Mouse (Mus musculus): Measurements from ENCODE around the gene Aebp2. TPM values are rescaled to one million over a fixed set of nuclear protein-coding genes. Genes with fewer than 3 reads are reported as not detected.
"Not testable (repeated sequence)": the region's sequence is repeated elsewhere in the genome, so short reads cannot be mapped to it uniquely, and the experiment has no call there.

The Aebp2 gene
- polyA plus RNA-seq, 1 experiment from 2014 or later: 9.2 TPM

DNA sequence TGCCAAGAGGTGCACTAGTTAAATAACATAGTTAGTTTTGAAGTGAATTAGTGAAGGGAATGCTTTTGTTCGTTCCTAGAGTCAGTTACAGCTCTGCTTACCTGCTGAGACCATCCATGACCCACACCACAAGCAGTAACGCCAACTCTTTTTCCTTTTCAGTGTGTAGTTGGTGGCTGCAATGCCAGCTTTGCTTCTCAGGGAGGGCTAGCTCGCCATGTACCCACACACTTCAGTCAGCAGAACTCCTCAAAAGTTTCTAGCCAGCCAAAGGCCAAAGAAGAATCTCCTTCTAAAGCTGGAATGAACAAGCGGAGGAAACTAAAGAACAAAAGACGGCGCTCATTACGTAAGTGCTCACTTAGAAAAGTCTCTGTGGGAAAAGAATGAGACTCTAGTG lies 19.5 kb downstream of the Aebp2 start:
- no peak for DNase-seq (ENCODE audit: low spot score)
- Histone ChIP-seq H3K27me3 (ENCODE audit: low read depth, poor library complexity, severe bottlenecking) (no peaks in the 10 kb centered on the region), H3K4me3 (no peak overlapping the region), H3K27ac (no peak overlapping the region), H3K4me1 (no peaks in the 10 kb centered on the region), H3K9me3 (replicated peaks) (no peaks in the 10 kb centered on the region), H3K36me3 (peaks cover 95% of the 10 kb centered on the region)
- WGBS: 97% methylated on average over 7 of the region's 7 CpGs

DNA sequence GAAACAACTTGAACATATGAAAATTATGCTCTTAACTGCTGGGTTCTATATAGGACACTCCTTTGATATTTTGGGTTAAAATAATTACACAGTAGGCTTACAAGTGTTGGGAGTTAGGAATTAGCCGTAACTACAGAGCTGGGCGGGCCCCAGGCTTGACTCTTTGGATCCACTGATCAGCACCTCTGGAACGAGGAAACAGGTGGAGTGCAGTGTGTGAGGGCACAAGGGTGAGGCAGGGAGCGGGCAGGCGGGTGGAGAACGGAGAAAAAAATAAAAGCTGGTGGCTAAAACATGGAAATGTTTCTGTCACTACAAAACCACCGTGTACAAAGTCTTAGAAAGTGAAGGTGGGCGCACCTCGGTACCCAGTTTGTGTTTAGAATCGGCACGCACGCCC lies 20.2 kb downstream of the Aebp2 start:
- H3K4me3 ChIP-seq: no peak overlapping the region
- 96% methylated on average over 12 of the region's 12 CpGs for WGBS
- H3K27me3 ChIP-seq (ENCODE audit: low read depth, poor library complexity, severe bottlenecking): no peaks in the 10 kb centered on the region
- H3K36me3 ChIP-seq: peaks cover 95% of the 10 kb centered on the region
- no peak overlapping the region for H3K27ac ChIP-seq
- no peak for DNase-seq (ENCODE audit: low spot score)
- H3K9me3 ChIP-seq (replicated peaks): no peaks in the 10 kb centered on the region
- no peaks in the 10 kb centered on the region for H3K4me1 ChIP-seq

DNA sequence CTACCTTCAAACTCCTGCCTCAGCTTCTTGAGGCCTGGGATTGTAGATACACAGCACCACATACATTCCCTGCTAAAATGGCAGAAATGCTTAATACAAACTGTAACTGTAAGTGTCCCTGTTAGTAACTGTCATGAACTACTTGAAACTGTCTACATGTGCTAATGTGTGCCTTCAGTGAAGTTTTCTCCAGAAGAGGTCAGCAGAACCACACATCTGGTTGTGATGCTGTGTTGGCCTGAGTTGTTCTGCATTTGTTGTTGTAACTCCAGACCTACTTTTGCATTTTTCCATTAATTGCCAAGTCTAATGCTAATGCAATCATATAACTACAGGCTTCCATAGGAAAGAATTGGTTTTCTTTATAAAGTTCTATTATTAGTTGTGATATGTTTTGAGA lies 23.5 kb downstream of the Aebp2 start:
- Histone ChIP-seq H3K9me3 (replicated peaks) (no peaks in the 10 kb centered on the region), H3K27me3 (ENCODE audit: low read depth, poor library complexity, severe bottlenecking) (no peaks in the 10 kb centered on the region), H3K4me3 (no peak overlapping the region), H3K27ac (no peak overlapping the region), H3K4me1 (no peaks in the 10 kb centered on the region), H3K36me3 (peaks cover 93% of the 10 kb centered on the region)
- no peak for DNase-seq (ENCODE audit: low spot score)

DNA sequence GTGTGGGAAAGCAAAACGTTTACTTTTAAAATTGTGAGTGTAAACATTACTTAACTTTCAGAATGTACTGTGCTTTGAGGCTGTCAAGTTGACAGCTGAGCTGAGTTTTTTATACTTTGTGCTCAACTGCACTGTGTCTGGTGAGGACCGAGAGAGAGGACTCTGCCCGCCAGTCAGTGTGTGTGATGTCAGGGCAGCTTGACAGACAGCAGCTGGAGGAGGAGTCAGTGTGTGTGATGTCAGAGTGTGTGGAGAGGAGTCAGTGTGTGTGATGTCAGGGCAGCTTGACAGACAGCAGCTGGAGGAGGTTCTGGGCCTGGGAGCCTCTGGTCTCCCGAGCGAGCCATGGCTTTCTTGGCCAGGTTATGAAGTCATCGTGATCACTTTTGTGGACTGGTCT lies 24.4 kb downstream of the Aebp2 start:
- Histone ChIP-seq H3K27ac (no peak overlapping the region), H3K4me3 (no peak overlapping the region), H3K9me3 (replicated peaks) (no peaks in the 10 kb centered on the region), H3K27me3 (ENCODE audit: low read depth, poor library complexity, severe bottlenecking) (no peaks in the 10 kb centered on the region), H3K4me1 (no peaks in the 10 kb centered on the region), H3K36me3 (peaks cover 89% of the 10 kb centered on the region)
- no peak for DNase-seq (ENCODE audit: low spot score)
- 89% methylated on average over 6 of the region's 6 CpGs for WGBS

DNA sequence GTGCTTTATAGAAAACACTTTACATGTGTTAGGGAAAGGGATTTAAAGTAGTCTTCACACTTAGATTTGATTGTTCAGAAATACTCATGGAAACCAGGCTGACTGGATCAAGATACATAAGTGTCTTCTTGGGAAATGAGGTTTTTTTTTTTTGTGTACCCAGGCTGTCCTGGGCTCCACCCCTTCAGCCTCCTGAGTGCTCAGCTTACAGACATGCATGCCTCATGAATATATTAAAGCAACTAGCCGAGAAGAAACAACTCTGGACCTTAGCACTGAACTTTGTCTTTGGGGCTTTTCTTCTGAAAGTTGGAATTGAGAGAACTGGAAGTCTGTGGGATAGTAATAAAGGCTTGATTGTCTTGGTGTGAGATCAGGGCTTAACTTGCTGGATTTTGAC lies 27.3 kb downstream of the Aebp2 start:
- H3K4me3 ChIP-seq: no peak overlapping the region
- no peaks in the 10 kb centered on the region for H3K9me3 ChIP-seq (replicated peaks)
- H3K27me3 ChIP-seq (ENCODE audit: low read depth, poor library complexity, severe bottlenecking): no peaks in the 10 kb centered on the region
- DNase-seq (ENCODE audit: low spot score): no peak
- no peaks in the 10 kb centered on the region for H3K4me1 ChIP-seq
- peaks cover 81% of the 10 kb centered on the region for H3K36me3 ChIP-seq
- H3K27ac ChIP-seq: no peak overlapping the region
- WGBS: 73% methylated on average over 1 of the region's 1 CpGs

DNA sequence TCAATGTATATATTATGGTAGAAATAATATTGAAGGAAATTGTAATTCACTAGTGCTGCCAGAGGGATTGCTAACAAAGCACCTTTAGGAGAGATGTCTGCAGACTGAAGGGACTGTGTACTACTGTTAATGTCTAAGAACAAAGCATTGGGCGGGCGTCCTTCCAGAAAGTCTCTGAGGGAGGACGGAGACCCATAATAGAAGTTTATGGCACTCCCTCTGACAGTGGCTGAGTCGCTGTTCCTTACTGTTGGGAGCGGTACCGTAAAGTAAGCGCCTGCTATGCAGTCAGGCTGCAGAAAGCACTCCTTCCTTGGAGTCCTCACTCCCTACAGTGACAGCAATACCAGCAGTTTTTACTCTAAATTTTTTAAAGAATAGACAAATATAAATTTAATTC lies 29.5 kb downstream of the Aebp2 start:
- WGBS: 73% methylated on average over 7 of the region's 7 CpGs
- Histone ChIP-seq H3K9me3 (replicated peaks) (no peaks in the 10 kb centered on the region), H3K27me3 (ENCODE audit: low read depth, poor library complexity, severe bottlenecking) (no peaks in the 10 kb centered on the region), H3K4me1 (peaks cover 14% of the 10 kb centered on the region), H3K36me3 (peaks cover 67% of the 10 kb centered on the region), H3K27ac (no peak overlapping the region), H3K4me3 (no peak overlapping the region)
- no peak for DNase-seq (ENCODE audit: low spot score)

DNA sequence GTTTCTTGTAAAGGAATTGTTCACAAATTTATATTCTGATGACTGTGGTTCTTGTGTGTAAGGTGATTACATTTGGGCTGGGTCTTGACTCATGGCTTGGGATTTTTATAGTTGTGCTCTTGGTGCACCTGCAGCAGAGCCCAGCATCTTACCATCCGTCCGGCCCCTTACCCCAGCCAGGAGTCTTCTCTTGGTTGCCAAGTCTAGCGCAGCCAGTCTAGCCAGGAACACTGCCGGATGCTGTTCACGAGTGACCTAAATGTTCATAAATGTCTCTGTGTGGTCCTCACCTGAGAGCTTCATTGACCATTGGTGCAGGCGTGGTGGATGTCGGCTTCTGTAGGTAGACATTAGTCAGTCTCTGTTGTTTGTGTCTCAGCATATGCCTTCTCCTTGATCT lies 33.0 kb downstream of the Aebp2 start:
- Histone ChIP-seq H3K27me3 (ENCODE audit: low read depth, poor library complexity, severe bottlenecking) (no peaks in the 10 kb centered on the region), H3K36me3 (peaks cover 36% of the 10 kb centered on the region), H3K4me1 (peaks cover 16% of the 10 kb centered on the region), H3K9me3 (replicated peaks) (no peaks in the 10 kb centered on the region), H3K27ac (0 out of 2 replicates have a peak overlapping the region, but pooled peaks have one; percentile 7), H3K4me3 (no peak overlapping the region)
- no peak for DNase-seq (ENCODE audit: low spot score)
- WGBS: 94% methylated on average over 7 of the region's 7 CpGs

DNA sequence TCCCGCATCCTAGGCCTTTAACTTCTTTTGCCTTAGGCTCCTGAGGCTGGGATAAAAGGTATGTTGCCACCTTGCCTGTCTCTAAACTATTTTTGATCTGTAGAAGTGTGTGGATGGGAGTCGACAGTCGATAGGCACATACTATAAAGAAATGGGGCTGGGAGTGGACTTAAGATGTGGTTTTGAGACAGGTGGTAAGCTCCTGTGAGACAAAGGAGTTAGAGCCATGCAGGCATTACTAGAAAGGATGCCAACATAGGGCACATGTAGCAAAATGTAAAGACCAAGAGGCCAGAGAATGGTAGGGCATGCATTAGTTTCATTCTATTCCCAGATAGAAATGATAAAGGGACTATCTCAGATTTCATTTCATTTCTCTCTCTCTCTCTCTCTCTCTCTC lies 34.5 kb downstream of the Aebp2 start:
- Histone ChIP-seq H3K36me3 (peaks cover 26% of the 10 kb centered on the region), H3K27me3 (ENCODE audit: low read depth, poor library complexity, severe bottlenecking) (no peaks in the 10 kb centered on the region), H3K4me3 (no peak overlapping the region), H3K4me1 (peaks cover 16% of the 10 kb centered on the region), H3K27ac (no peak overlapping the region), H3K9me3 (replicated peaks) (no peaks in the 10 kb centered on the region)
- no peak for DNase-seq (ENCODE audit: low spot score)
- 92% methylated on average over 3 of the region's 3 CpGs for WGBS

DNA sequence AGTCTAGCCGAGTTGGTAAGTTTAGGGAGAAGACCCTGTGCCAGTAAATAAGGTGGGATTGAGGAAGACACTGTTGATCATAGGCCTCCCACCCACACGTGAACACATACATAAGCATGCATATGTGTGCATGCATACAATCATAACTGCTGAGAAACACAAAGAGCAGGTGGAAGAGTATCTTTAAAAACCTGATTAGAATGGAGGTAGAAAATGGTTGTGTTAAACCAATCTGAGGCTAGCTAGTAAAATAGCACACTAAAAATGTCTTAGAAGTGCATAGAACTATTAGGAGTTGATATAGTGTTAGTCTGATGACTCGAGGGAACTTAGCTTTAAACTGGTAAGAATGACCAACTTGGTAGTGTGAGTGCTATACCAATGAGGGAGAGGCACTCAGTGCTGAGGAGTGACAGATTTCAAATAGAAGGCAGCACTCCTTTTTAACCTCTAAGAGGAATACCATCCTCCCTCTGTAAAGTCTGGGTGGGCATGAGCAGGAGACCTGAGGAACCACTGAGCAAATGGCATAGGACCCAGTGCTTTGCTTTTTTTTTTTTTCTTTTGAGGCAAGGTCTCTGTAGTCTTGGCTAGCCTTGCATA lies 35.6 kb downstream of the Aebp2 start:
- Histone ChIP-seq H3K4me1 (peaks cover 16% of the 10 kb centered on the region), H3K9me3 (replicated peaks) (no peaks in the 10 kb centered on the region), H3K4me3 (no peak overlapping the region), H3K27ac (no peak overlapping the region), H3K36me3 (peaks cover 18% of the 10 kb centered on the region), H3K27me3 (ENCODE audit: low read depth, poor library complexity, severe bottlenecking) (no peaks in the 10 kb centered on the region)
- WGBS: 90% methylated on average over 3 of the region's 3 CpGs
- no peak for DNase-seq (ENCODE audit: low spot score)

DNA sequence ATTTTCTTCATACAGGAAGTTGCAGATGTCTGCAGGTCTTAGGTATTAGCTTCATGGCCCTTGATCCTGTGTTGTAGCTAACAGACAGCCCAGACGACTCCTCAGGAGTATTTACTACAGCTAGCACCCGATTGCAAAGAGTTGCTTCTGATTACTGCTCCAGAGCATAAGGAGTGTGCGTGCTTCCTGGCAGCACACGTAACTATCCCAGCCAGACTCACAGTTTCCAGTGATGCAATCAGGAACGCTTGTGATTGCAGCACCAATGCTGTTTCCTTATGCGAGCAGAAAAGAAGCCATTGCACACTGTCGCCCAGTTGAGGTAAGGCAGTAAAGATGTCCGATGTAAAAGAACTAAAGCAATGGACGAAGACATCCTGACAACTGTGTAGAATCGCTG lies 38.6 kb downstream of the Aebp2 start:
- DNase-seq (ENCODE audit: low spot score): no peak
- Histone ChIP-seq H3K27me3 (ENCODE audit: low read depth, poor library complexity, severe bottlenecking) (no peaks in the 10 kb centered on the region), H3K36me3 (no peaks in the 10 kb centered on the region), H3K9me3 (replicated peaks) (no peaks in the 10 kb centered on the region), H3K4me1 (peaks cover 10% of the 10 kb centered on the region), H3K27ac (no peak overlapping the region), H3K4me3 (no peak overlapping the region)
- 94% methylated on average over 10 of the region's 10 CpGs for WGBS

DNA sequence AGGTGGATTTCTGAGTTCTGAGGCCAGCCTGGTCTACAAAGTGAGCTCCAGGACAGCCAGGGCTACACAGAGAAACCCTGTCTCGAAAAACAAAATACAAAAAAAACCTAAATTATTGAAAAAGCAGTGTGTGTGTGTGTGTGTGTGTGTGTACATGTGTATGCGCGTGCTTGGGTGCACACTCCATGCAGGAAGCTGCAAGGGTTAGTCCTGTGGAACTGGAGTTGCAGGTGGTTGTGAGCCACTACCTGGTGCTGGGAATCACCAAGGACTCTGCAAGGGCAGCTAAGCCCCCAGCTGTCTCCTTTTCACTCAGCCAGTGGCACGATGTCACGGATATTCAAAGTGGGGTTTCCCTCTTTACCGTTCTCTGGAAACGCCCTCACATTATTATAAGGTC lies 39.3 kb downstream of the Aebp2 start:
- WGBS: 90% methylated on average over 7 of the region's 7 CpGs
- no peak for DNase-seq (ENCODE audit: low spot score)
- Histone ChIP-seq H3K4me3 (no peak overlapping the region), H3K27ac (no peak overlapping the region), H3K36me3 (no peaks in the 10 kb centered on the region), H3K9me3 (replicated peaks) (no peaks in the 10 kb centered on the region), H3K27me3 (ENCODE audit: low read depth, poor library complexity, severe bottlenecking) (no peaks in the 10 kb centered on the region), H3K4me1 (0 out of 2 replicates have a peak, but pooled peaks cover 11% of the 10 kb centered on the region)

DNA sequence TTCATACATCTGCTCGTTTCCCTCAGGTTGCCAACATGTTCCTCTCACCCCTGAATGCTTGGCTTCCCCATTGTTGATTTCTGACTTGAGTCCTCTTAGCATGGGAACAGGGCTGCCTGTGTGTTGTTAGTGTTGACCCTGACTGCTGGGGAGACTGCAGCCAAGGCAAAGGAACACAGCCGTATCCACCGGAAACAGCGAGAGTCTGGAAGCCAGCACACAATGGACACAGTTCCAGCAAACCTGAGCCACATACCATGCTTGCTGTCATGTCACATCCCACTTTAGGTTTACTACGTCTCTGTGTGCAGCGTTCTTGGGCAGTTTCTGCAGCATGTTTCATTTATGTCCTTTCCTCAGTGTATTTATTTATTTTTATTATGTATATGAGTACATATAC lies 39.8 kb downstream of the Aebp2 start:
- H3K27ac ChIP-seq: no peak overlapping the region
- no peak for DNase-seq (ENCODE audit: low spot score)
- WGBS: 85% methylated on average over 6 of the region's 6 CpGs

DNA sequence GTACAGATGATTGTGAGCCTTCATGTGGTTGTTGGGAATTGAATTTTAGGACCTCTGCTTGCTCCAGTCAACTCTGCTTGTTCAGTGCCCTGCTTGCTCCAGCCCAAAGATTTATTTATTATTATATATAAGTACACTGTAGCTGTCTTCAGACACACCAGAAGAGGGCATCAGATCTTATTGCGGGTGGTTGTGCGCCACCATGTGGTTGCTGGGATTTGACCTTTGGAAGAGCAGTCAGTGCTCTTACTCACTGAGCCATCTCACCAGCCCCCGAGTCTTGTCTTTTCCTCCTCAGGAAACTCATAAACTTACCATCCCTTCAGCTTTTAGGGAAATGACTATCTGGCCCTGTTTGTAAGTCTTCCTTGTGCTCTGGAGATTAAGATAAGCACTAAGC lies 40.2 kb downstream of the Aebp2 start:
- not testable (repeated sequence) for H3K36me3 ChIP-seq; H3K27me3 ChIP-seq (ENCODE audit: low read depth, poor library complexity, severe bottlenecking); DNase-seq (ENCODE audit: low spot score); H3K27ac ChIP-seq; H3K9me3 ChIP-seq (replicated peaks); H3K4me3 ChIP-seq
- H3K4me1 ChIP-seq: 0 out of 2 replicates have a peak, but pooled peaks cover 14% of the 10 kb centered on the region
- WGBS: 51% methylated on average over 3 of the region's 3 CpGs

More for the DNA sequence above, 39.8 kb downstream of the Aebp2 start:
- Histone ChIP-seq H3K36me3 (no peaks in the 10 kb centered on the region), H3K4me3 (no peak overlapping the region), H3K27me3 (ENCODE audit: low read depth, poor library complexity, severe bottlenecking) (no peaks in the 10 kb centered on the region), H3K9me3 (replicated peaks) (no peaks in the 10 kb centered on the region), H3K4me1 (0 out of 2 replicates have a peak, but pooled peaks cover 11% of the 10 kb centered on the region)

DNA sequence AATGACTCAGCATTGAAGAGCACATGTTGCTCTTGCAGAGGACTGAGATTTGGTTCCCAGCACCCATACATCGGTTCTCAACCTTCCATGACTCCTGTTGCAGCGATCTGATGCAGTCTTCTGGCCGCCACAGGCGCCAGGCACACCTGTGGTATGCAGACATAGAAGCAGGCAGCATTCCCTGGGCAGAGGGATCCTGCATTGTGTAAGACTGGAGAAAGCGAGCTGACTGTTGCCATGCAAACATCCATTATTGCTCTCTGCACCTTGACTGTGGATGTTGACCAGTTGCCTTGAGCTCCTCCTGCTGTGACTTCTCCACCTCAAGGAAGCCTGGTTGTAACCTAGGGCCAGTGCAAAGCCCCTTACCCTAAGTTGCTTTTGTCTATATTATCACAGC lies 42.1 kb downstream of the Aebp2 start:
- 82% methylated on average over 5 of the region's 5 CpGs for WGBS
- Histone ChIP-seq H3K9me3 (replicated peaks) (no peaks in the 10 kb centered on the region), H3K27me3 (ENCODE audit: low read depth, poor library complexity, severe bottlenecking) (no peaks in the 10 kb centered on the region), H3K4me1 (0 out of 2 replicates have a peak, but pooled peaks cover 11% of the 10 kb centered on the region), H3K27ac (no peak overlapping the region), H3K4me3 (no peak overlapping the region), H3K36me3 (no peaks in the 10 kb centered on the region)
- DNase-seq (ENCODE audit: low spot score): no peak

All from limb, embryonic 10.5 days (tissue).